Mouse (Mus musculus) heart, postnatal 0 days (tissue): ENCODE measurements around the gene Zzef1. TPM values are rescaled to one million over a fixed set of nuclear protein-coding genes. Genes with fewer than 3 reads are reported as not detected.

ENCODE experiments used
- ATAC-seq: fragments of 200-750 bp; cut with Nextera tagmentation; 2 replicates; pipeline ENCODE4 v1.8.0; 2017; ENCODE audit warnings: low read depth, moderate number of reproducible peaks, moderate library complexity; ENCODE audit not compliant: insufficient read depth
- DNase-seq: peaks from one replicate; pipeline ENCODE4 v3.0.0-alpha.2; 2016; ENCODE audit warnings: low spot score
- H3K27ac ChIP-seq: fragments of 300-500 bp; sonication (generic); 2 replicates; pipeline ENCODE4 v1.5.1; 2014; ENCODE audit warnings: low read depth, mild to moderate bottlenecking
- H3K27me3 ChIP-seq: fragments of 300-500 bp; sonication (generic); 2 replicates; pipeline ENCODE4 v1.6.1; 2014; ENCODE audit warnings: low read length, mixed read lengths; ENCODE audit not compliant: control insufficient read depth, insufficient read depth
- H3K36me3 ChIP-seq: fragments of 300-500 bp; sonication (generic); replicated peaks from 2 replicates; pipeline ENCODE4 v1.6.1; 2014; ENCODE audit warnings: low read length, mixed read lengths; ENCODE audit not compliant: control insufficient read depth, insufficient read depth
- H3K4me1 ChIP-seq: fragments of 300-500 bp; sonication (generic); 2 replicates; pipeline ENCODE4 v1.6.1; 2014; ENCODE audit warnings: antibody characterized with exemption; ENCODE audit not compliant: control insufficient read depth, insufficient read depth
- H3K4me2 ChIP-seq: fragments of 300-500 bp; sonication (generic); 2 replicates; pipeline ENCODE4 v1.6.1; 2014; ENCODE audit warnings: low read depth, mild to moderate bottlenecking, low read length, moderate library complexity
- H3K4me3 ChIP-seq: fragments of 300-500 bp; sonication (generic); 2 replicates; pipeline ENCODE4 v1.5.1; 2014; ENCODE audit warnings: low read depth, low read length
- H3K9ac ChIP-seq: fragments of 300-500 bp; sonication (generic); replicated peaks from 2 replicates; pipeline ENCODE4 v1.6.1; 2014; ENCODE audit warnings: low read depth, low read length, mixed read lengths
- H3K9me3 ChIP-seq: fragments of 300-500 bp; sonication (generic); replicated peaks from 2 replicates; pipeline ENCODE4 v1.6.1; 2016; ENCODE audit warnings: low read length; ENCODE audit not compliant: control insufficient read depth
- CTCF ChIP-seq: IDR thresholded peaks from 2 replicates; pipeline ENCODE4 v1.5.1; 2016; ENCODE audit warnings: antibody characterized with exemption, control low read depth, low read depth
- EP300 ChIP-seq: IDR thresholded peaks from 2 replicates; pipeline ENCODE4 v1.6.1; 2016; ENCODE audit warnings: antibody characterized with exemption, low read depth
- WGBS: fragments of 180-500 bp; shearing (Covaris S2); extraction: QIAGEN DNeasy Blood & Tissue Kit; methylation state at CpG from one replicate; pipeline ENCODE4 v1.1.7; 2014; 5-methylcytosine and 5-hydroxymethylcytosine counted together
- polyA plus RNA-seq: library from polyadenylated mRNA; unstranded; fragments of >200 nt; fragmentation: Nextera tagmentation; extraction: Ambion mirVana; gene quantifications from 2 replicates; pipeline ENCODE4 v1.2.1, GENCODE M21; 2015
- total RNA-seq: library from RNA; depleted of rRNA; stranded (reverse); fragments of >200 nt; gene quantifications from 2 replicates; pipeline ENCODE4 v1.2.3, GENCODE M21; 2014; ENCODE audit warnings: low replicate concordance

Gene Zzef1
- total and polyA plus RNA-seq, 2 experiments from 2014 or later, result 5.2 to 43.2 TPM

GRCm38 (mm10) chr11:72847831-72848628 is 52.0 kb downstream of the Zzef1 start:
- 84% methylated on average over 1 of the region's 1 CpGs for WGBS

DNA sequence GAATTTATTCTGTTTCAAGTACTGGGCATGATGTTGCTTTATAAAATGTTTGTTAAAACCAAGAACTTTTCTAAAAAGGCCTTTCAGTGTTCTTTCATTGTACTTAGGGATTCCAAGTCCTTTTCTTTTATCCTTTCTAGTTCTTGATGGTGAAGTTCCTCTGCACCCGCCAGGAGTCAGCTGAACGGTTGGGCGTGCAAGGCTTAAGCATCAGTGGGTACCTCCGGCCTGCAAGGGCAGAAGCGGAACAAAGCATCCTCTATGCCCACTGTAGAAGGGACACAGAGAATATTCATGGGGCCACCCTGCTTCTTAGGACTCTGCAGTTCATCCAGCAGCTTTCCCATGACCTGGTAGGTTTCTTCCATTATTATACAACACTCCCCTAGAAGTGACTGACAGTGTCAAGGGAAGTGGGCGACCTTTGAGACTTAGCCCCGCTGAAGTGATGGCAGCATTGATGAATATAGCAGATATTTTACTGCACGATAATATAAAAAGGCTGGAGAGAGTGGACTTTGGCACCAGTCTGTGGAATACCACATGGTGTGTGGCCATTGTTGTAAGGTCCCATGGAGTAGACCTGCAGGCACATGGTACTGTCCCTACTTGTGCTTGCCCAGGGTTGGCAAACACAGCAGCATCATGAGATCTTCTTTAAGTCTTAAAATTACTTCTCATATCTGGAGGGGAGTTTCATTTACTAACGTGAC is 54.5 kb downstream of the Zzef1 start:
- Histone ChIP-seq H3K27ac (no peak overlapping the region), H3K4me2 (no peak overlapping the region), H3K4me1 (peaks cover 2% of the 10 kb centered on the region; the same call in 1 of the 2 replicates), H3K9me3 (no peaks in the 10 kb centered on the region), H3K9ac (no peak overlapping the region), H3K4me3 (no peak overlapping the region), H3K36me3 (peaks cover 72% of the 10 kb centered on the region), H3K27me3 (no peaks in the 10 kb centered on the region)
- ATAC-seq (no peak), DNase-seq (no peak)
- WGBS, result 90% methylated on average over 9 of the region's 9 CpGs
- TF ChIP-seq EP300, result no peak
- TF ChIP-seq CTCF, result no peak

More at GRCm38 (mm10) chr11:72847831-72848628, 52.0 kb downstream of the Zzef1 start:
- Histone ChIP-seq H3K27me3 (no peaks in the 10 kb centered on the region), H3K9me3 (no peaks in the 10 kb centered on the region), H3K27ac (no peak overlapping the region), H3K4me2 (no peak overlapping the region), H3K36me3 (peaks cover 65% of the 10 kb centered on the region), H3K4me3 (no peak overlapping the region), H3K4me1 (peaks cover 2% of the 10 kb centered on the region; the same call in 1 of the 2 replicates), H3K9ac (no peak overlapping the region)
- ATAC-seq, result no peak
- DNase-seq, result no peak
- no peak for TF ChIP-seq CTCF

DNA sequence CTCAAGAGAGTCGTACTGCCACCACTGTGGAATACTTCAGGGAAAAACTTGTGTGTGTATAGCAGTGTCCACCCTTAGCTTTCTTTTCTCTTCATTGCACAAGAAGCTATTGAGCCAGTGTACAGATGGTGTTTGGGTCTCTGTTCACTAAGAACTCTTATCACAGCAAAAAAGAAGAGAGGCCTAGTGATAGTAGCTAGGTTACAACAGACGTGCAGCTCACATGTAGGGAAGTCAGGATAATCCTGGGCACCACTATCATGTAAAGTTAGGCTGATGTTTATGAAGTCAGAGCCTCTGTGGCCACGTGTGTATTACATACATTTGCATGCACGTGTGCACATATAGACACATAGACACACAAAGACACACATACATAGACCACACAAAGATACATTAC is 55.2 kb downstream of the Zzef1 start:
- no peak for TF ChIP-seq CTCF
- DNase-seq, result no peak
- Histone ChIP-seq H3K4me2 (no peak overlapping the region), H3K27me3 (no peaks in the 10 kb centered on the region), H3K9me3 (no peaks in the 10 kb centered on the region), H3K36me3 (peaks cover 73% of the 10 kb centered on the region), H3K4me3 (no peak overlapping the region), H3K4me1 (peaks cover 2% of the 10 kb centered on the region; the same call in 1 of the 2 replicates), H3K27ac (no peak overlapping the region), H3K9ac (no peak overlapping the region)
- ATAC-seq, result no peak
- 77% methylated on average over 4 of the region's 4 CpGs for WGBS

- H3K9ac ChIP-seq, result no peak overlapping the region
- no peak overlapping the region for H3K4me3 ChIP-seq
- peaks cover 2% of the 10 kb centered on the region; the same call in 1 of the 2 replicates for H3K4me1 ChIP-seq
- H3K4me2 ChIP-seq, result no peak overlapping the region
- DNase-seq (no peak), ATAC-seq (no peak)
- no peaks in the 10 kb centered on the region for H3K9me3 ChIP-seq
- no peak for TF ChIP-seq CTCF
- no peak for TF ChIP-seq EP300
- H3K27ac ChIP-seq, result no peak overlapping the region
- H3K36me3 ChIP-seq, result peaks cover 70% of the 10 kb centered on the region
- WGBS, result 73% methylated on average over 1 of the region's 1 CpGs
- no peaks in the 10 kb centered on the region for H3K27me3 ChIP-seq
These were observed 56.1 kb downstream of the Zzef1 start for GRCm38 (mm10) chr11:72852122-72852521.

DNA sequence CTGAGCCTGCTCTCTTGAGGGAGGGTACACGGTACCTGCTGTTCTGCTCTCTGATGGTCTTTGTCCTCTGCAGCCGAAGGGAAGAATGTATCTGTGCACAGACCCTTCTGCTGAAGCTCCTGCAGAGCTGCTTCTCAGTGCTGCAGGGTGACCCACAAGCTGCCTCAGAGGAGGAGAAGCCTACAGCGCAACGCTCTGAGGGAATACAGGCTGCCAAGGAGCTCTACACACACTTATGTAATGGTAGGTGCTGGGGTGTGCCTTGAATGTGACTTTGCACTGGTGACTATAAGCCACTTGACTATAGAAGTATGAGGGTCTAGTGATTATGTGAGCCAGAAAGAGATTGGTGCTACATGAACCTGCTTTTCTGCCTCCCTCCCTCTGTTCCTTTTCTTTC is 57.1 kb downstream of the Zzef1 start:
- H3K36me3 ChIP-seq, result peaks cover 73% of the 10 kb centered on the region
- DNase-seq (no peak), ATAC-seq (no peak)
- no peak overlapping the region for H3K4me3 ChIP-seq
- no peak for TF ChIP-seq EP300
- TF ChIP-seq CTCF, result no peak
- no peak overlapping the region for H3K4me2 ChIP-seq
- H3K4me1 ChIP-seq, result peaks cover 2% of the 10 kb centered on the region; the same call in 1 of the 2 replicates
- H3K27me3 ChIP-seq, result no peaks in the 10 kb centered on the region
- H3K9ac ChIP-seq, result no peak overlapping the region
- H3K9me3 ChIP-seq, result no peaks in the 10 kb centered on the region
- no peak overlapping the region for H3K27ac ChIP-seq
- WGBS, result 88% methylated on average over 4 of the region's 4 CpGs
